Mouse (Mus musculus) heart, postnatal 0 days (tissue): ENCODE measurements around the gene Cnppd1. TPM values are rescaled to one million over a fixed set of nuclear protein-coding genes. Genes with fewer than 3 reads are reported as not detected.

Experiments
- ATAC-seq: fragments of 200-750 bp; cut with Nextera tagmentation; 2 replicates; pipeline ENCODE4 v1.8.0; 2017; ENCODE audit warnings: low read depth, moderate number of reproducible peaks, moderate library complexity; ENCODE audit not compliant: insufficient read depth
- DNase-seq: peaks from one replicate; pipeline ENCODE4 v3.0.0-alpha.2; 2016; ENCODE audit warnings: low spot score
- H3K27ac ChIP-seq: fragments of 300-500 bp; sonication (generic); 2 replicates; pipeline ENCODE4 v1.5.1; 2014; ENCODE audit warnings: low read depth, mild to moderate bottlenecking
- H3K27me3 ChIP-seq: fragments of 300-500 bp; sonication (generic); 2 replicates; pipeline ENCODE4 v1.6.1; 2014; ENCODE audit warnings: low read length, mixed read lengths; ENCODE audit not compliant: control insufficient read depth, insufficient read depth
- H3K36me3 ChIP-seq: fragments of 300-500 bp; sonication (generic); replicated peaks from 2 replicates; pipeline ENCODE4 v1.6.1; 2014; ENCODE audit warnings: low read length, mixed read lengths; ENCODE audit not compliant: control insufficient read depth, insufficient read depth
- H3K4me1 ChIP-seq: fragments of 300-500 bp; sonication (generic); 2 replicates; pipeline ENCODE4 v1.6.1; 2014; ENCODE audit warnings: antibody characterized with exemption; ENCODE audit not compliant: control insufficient read depth, insufficient read depth
- H3K4me2 ChIP-seq: fragments of 300-500 bp; sonication (generic); 2 replicates; pipeline ENCODE4 v1.6.1; 2014; ENCODE audit warnings: low read depth, mild to moderate bottlenecking, low read length, moderate library complexity
- H3K4me3 ChIP-seq: fragments of 300-500 bp; sonication (generic); 2 replicates; pipeline ENCODE4 v1.5.1; 2014; ENCODE audit warnings: low read depth, low read length
- H3K9ac ChIP-seq: fragments of 300-500 bp; sonication (generic); replicated peaks from 2 replicates; pipeline ENCODE4 v1.6.1; 2014; ENCODE audit warnings: low read depth, low read length, mixed read lengths
- H3K9me3 ChIP-seq: fragments of 300-500 bp; sonication (generic); replicated peaks from 2 replicates; pipeline ENCODE4 v1.6.1; 2016; ENCODE audit warnings: low read length; ENCODE audit not compliant: control insufficient read depth
- CTCF ChIP-seq: IDR thresholded peaks from 2 replicates; pipeline ENCODE4 v1.5.1; 2016; ENCODE audit warnings: antibody characterized with exemption, control low read depth, low read depth
- EP300 ChIP-seq: IDR thresholded peaks from 2 replicates; pipeline ENCODE4 v1.6.1; 2016; ENCODE audit warnings: antibody characterized with exemption, low read depth
- WGBS: fragments of 180-500 bp; shearing (Covaris S2); extraction: QIAGEN DNeasy Blood & Tissue Kit; methylation state at CpG from one replicate; pipeline ENCODE4 v1.1.7; 2014; 5-methylcytosine and 5-hydroxymethylcytosine counted together
- polyA plus RNA-seq: library from polyadenylated mRNA; unstranded; fragments of >200 nt; fragmentation: Nextera tagmentation; extraction: Ambion mirVana; gene quantifications from 2 replicates; pipeline ENCODE4 v1.2.1, GENCODE M21; 2015
- total RNA-seq: library from RNA; depleted of rRNA; stranded (reverse); fragments of >200 nt; gene quantifications from 2 replicates; pipeline ENCODE4 v1.2.3, GENCODE M21; 2014; ENCODE audit warnings: low replicate concordance

The Cnppd1 gene
- total and polyA plus RNA-seq, 2 experiments from 2014 or later, result 30.2 to 66.7 TPM

DNA sequence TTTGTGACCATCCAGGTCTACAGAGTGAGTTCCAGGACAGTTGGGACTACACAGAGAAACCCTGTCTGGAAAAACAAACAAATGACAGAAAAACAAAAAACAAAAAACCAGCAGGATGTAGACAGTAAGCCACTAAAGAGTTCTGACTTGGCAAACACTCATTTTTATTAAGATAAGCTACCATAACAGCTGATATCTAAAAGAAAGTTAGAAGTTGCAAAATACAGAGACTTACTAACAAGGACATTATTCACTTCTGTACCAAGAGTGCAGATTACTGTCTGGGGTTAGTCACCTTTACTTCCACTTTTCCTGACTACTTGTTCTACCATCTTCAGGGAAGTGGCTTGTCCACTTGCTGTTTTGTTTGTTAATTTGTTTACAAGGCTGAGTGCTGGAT lies 16.5 kb upstream of the Cnppd1 start:
- no peak overlapping the region for H3K4me3 ChIP-seq
- H3K9ac ChIP-seq, result no peak overlapping the region
- H3K36me3 ChIP-seq, result no peaks in the 10 kb centered on the region
- TF ChIP-seq CTCF, result no peak
- no peak for TF ChIP-seq EP300
- DNase-seq (no peak), ATAC-seq (no peak)
- H3K27me3 ChIP-seq, result no peaks in the 10 kb centered on the region
- no peak overlapping the region for H3K27ac ChIP-seq
- H3K9me3 ChIP-seq, result no peaks in the 10 kb centered on the region
- no peak overlapping the region for H3K4me2 ChIP-seq
- no peaks in the 10 kb centered on the region for H3K4me1 ChIP-seq

- no peak overlapping the region for H3K27ac ChIP-seq
- no peak for ATAC-seq
- H3K9me3 ChIP-seq, result no peaks in the 10 kb centered on the region
- no peaks in the 10 kb centered on the region for H3K27me3 ChIP-seq
- H3K4me1 ChIP-seq, result no peaks in the 10 kb centered on the region
- H3K9ac ChIP-seq, result no peak overlapping the region
- no peak for DNase-seq
- TF ChIP-seq EP300 (no peak), CTCF (no peak)
- no peaks in the 10 kb centered on the region for H3K36me3 ChIP-seq
- no peak overlapping the region for H3K4me3 ChIP-seq
- H3K4me2 ChIP-seq, result no peak overlapping the region
- WGBS, result 24% methylated on average over 3 of the region's 3 CpGs
Observed at GRCm38 (mm10) chr1:75155837-75156236, 13.3 kb upstream of the Cnppd1 start.

- WGBS, result 85% methylated on average over 4 of the region's 4 CpGs
Observed at GRCm38 (mm10) chr1:75148727-75149126, 6.2 kb upstream of the Cnppd1 start.

DNA sequence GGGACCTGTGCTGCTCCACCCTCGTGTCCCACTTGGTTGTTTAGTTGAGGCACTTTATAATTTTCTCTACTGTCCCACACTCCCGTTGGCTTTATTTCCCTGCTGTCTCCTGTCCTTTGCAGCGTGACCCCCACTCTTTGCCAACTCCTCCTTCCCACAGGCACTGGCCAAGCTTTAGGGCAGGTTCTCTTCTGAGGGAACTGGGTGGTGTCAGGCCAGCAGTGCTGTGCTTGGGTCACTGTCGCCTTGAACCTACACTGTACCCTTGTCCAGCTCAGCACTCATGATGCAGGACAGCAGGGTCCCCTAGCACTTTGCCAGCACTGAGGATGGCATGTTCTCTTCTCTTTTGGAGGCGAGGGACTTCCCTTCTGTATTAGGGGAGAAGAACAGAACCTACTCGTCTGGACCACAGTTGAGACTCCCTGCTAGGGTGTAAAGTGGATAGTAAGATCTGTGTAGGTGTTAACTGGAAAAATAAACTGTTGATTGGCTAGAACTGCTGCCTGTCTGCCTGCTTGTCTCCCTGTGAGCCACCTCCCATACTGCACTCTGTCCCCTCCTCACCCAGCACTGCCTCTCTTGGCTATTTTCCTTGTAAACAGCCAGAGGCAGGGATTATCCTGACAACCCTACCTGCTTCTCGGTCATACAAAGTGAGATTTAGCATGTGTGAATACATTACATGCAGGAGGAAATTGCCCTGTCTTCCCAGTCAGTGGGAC lies 5.1 kb upstream of the Cnppd1 start:
- Histone ChIP-seq H3K9me3 (no peaks in the 10 kb centered on the region), H3K9ac (no peak overlapping the region), H3K27me3 (no peaks in the 10 kb centered on the region), H3K36me3 (peaks cover 53% of the 10 kb centered on the region), H3K27ac (no peak overlapping the region), H3K4me2 (no peak overlapping the region), H3K4me1 (peaks cover 5% of the 10 kb centered on the region; the same call in 1 of the 2 replicates), H3K4me3 (no peak overlapping the region)
- WGBS, result 69% methylated on average over 7 of the region's 7 CpGs
- ATAC-seq, result no peak
- no peak for TF ChIP-seq CTCF
- TF ChIP-seq EP300, result no peak
- no peak for DNase-seq

More at GRCm38 (mm10) chr1:75148727-75149126, 6.2 kb upstream of the Cnppd1 start:
- no peak overlapping the region for H3K9ac ChIP-seq
- no peak overlapping the region for H3K27ac ChIP-seq
- H3K36me3 ChIP-seq, result peaks cover 53% of the 10 kb centered on the region
- no peaks in the 10 kb centered on the region for H3K27me3 ChIP-seq
- H3K4me3 ChIP-seq, result no peak overlapping the region
- H3K9me3 ChIP-seq, result no peaks in the 10 kb centered on the region
- no peak for DNase-seq
- no peak overlapping the region for H3K4me2 ChIP-seq
- no peak for ATAC-seq
- no peak for TF ChIP-seq EP300
- TF ChIP-seq CTCF, result no peak
- no peaks in the 10 kb centered on the region for H3K4me1 ChIP-seq

GRCm38 (mm10) chr1:75145589-75145988 lies 3.1 kb upstream of the Cnppd1 start:
- no peaks in the 10 kb centered on the region for H3K27me3 ChIP-seq
- H3K4me2 ChIP-seq, result no peak overlapping the region
- ATAC-seq (no peak), DNase-seq (no peak)
- H3K36me3 ChIP-seq, result peaks cover 53% of the 10 kb centered on the region
- no peaks in the 10 kb centered on the region for H3K9me3 ChIP-seq
- no peak overlapping the region for H3K4me3 ChIP-seq
- H3K9ac ChIP-seq, result no peak overlapping the region
- H3K4me1 ChIP-seq, result peaks cover 10% of the 10 kb centered on the region
- H3K27ac ChIP-seq, result no peak overlapping the region
- 93% methylated on average over 3 of the region's 3 CpGs for WGBS
- no peak for TF ChIP-seq EP300
- no peak for TF ChIP-seq CTCF
